Mouse (Mus musculus) lung, adult 2 months (tissue): ENCODE measurements around the gene Cplane1.

Experiments used
- CTCF ChIP-seq: fragments of 200-500 bp; IDR thresholded peaks from 2 replicates; pipeline ENCODE4 v1.5.1; 2011; ENCODE audit warnings: mild to moderate bottlenecking, low read length, control low read depth; ENCODE audit not compliant: insufficient read depth
- POLR2A ChIP-seq: fragments of 200-500 bp; IDR thresholded peaks from 2 replicates; pipeline ENCODE4 v1.6.1; 2011; ENCODE audit warnings: low read depth, mild to moderate bottlenecking, control low read depth, low read length, borderline replicate concordance; ENCODE audit errors: extremely low read depth

DNA sequence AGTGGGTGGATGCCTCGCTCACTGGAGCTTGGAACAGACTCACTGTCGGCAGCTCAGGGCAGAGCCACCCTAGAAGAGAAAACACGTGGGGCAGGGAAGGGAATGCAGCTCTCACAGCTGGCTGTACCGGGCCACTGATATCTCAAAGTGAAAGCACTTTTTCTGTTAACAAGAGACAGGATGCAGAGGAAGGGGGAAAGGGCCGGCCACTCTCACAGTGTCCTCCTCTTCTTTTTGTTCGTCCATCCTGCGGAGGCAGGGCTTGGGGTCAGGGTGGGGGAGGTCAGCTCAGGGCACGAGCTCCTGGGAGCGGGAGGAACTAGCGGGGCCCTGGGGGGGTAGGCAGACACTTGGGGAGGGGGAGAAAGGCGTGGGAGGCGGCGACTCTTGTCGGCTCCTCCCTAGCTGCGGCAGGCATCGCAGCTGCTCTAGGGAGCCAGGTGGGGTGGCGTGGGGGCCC is 110.4 kb downstream of the Cplane1 start:
- TF ChIP-seq CTCF = no peak
- TF ChIP-seq POLR2A = no peak
